Mouse (Mus musculus) left cerebral cortex, postnatal 14 days (tissue): ENCODE measurements around the gene Mipol1. TPM values are rescaled to one million over a fixed set of nuclear protein-coding genes. Genes with fewer than 3 reads are reported as not detected.
"Not testable (repeated sequence)": the region's sequence is repeated elsewhere in the genome, so short reads cannot be mapped to it uniquely, and the experiment has no call there.

ENCODE experiments used
- DNase-seq, 2 experiments: peaks; one replicate each; pipeline ENCODE4 v3.0.0; 2021 to 2022; ENCODE audit warnings: low spot score in 2 of 2, mixed read lengths in 1 of 2
- intact Hi-C: fragments of 180-260 bp; cut with DNase I; formaldehyde crosslinking; loops from one replicate; pipeline ENCODE4 v1.15.1; 2025
- total RNA-seq, 2 experiments: library from RNA; stranded (reverse); gene quantifications; 2 replicates each; pipeline ENCODE4 v1.2.3; 2021

Mipol1 gene
- total RNA-seq, 2 experiments from 2014 or later = 4.9 to 5.0 TPM

- DNase-seq = no peak
- intact Hi-C loops = no loop called here
Observed at GRCm38 (mm10) chr12:57400186-57400585, 170.0 kb downstream of the Mipol1 start.

- no peak for DNase-seq
- intact Hi-C loops = no loop called here
Observed at GRCm38 (mm10) chr12:57401126-57401525, 170.9 kb downstream of the Mipol1 start.

- no peak for DNase-seq
- intact Hi-C loops = no loop called here
Observed at GRCm38 (mm10) chr12:57402360-57402759, 172.1 kb downstream of the Mipol1 start.

GRCm38 (mm10) chr12:57409976-57410375 is 179.7 kb downstream of the Mipol1 start:
- intact Hi-C loops = no loop called here
- DNase-seq = no peak

- intact Hi-C loops = no loop called here
- DNase-seq = no peak
Observed at GRCm38 (mm10) chr12:57413833-57414232, 183.6 kb downstream of the Mipol1 start.

DNA sequence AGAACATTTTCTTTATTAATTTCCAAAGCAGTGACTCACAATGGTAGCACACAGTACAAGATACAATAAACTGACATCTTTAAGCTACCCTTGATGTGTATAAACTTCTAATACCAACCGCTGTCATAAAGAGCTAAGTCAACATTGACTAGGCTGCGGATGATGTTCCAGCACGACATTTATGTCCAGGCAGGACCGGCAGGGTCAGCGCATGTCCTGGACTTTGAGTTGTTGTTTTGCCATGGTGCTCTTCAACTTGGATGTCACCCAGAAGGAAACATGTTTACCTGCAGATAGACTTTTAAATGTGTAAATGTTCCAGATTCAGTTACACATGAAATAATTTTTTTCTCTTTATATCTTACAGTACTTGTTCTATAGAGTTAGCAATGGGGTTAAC is 194.7 kb downstream of the Mipol1 start:
- DNase-seq = no peak
- intact Hi-C loops = no loop called here

- no peak for DNase-seq
- intact Hi-C loops = no loop called here
Observed at GRCm38 (mm10) chr12:57428243-57428642, 198.0 kb downstream of the Mipol1 start.

DNA sequence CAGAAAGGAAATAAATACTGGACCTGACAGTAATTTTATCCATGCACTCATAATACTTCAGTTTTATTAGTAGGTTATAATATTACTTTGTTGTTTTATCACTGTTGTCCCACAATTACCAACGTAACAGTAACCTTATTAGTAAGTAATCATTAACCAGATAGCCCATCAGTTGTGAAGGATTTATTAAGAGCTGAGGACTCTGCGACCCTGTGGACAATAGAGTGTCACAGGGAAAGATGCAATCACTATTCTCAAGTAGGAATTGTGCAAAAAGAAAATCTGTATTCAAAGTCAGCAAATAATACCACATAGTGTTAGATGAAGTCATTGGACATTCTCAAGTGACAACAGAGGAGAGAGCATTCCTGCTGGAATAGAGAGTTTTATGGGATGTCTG is 198.5 kb downstream of the Mipol1 start:
- DNase-seq = no peak
- intact Hi-C loops = no loop called here

GRCm38 (mm10) chr12:57436939-57437659 is 206.9 kb downstream of the Mipol1 start:
- intact Hi-C loops, DNase-seq: not testable (repeated sequence)

DNA sequence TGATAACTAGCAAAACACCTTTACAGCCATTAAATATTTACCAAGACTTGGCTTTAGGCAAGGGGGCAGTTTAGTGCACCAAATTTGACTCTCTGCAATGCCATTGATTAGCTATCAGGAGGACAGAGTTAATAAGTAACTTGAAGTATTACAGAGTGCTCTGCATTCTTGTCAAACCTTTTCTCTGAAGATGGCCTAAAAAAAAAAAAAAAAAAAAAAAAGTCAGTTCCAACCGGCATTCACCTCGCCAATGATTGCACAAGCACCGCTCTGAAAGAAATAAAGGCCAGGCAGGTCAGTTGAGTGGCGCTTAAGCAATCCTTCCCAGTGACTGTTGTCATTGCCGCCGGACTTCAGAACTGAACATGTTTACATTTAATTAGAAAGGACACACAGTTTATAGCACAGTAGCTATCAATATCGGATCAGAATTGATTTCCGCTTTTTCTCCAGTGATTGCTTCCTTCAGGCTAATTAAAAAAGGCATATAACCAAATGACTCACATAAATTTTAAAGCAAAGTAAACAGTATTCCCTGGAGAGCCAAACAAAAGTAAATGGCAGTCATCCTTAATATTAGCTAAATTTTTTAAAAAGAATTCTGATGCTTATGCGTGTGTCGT is 214.2 kb downstream of the Mipol1 start:
- intact Hi-C loops = no loop called here
- no peak for DNase-seq

DNA sequence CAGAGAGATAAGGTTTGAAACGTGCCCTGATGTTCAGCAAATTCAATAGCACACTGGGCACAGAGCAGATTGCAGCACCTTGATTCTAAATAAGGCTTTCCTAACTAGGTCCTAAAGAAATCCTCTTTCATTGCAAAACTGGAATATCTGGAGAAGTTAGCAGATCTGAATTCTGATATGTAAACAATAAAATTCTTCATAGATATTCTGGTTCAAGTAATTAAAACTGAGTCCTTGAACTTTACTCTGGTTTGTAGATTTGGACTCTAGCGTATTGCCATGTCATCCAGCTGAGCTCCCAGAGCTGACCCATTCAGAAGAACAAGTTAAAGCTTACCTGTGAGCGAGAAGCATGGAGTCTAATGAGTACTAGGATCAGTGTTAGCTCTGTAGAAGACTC is 217.1 kb downstream of the Mipol1 start:
- no peak for DNase-seq
- intact Hi-C loops = no loop called here

DNA sequence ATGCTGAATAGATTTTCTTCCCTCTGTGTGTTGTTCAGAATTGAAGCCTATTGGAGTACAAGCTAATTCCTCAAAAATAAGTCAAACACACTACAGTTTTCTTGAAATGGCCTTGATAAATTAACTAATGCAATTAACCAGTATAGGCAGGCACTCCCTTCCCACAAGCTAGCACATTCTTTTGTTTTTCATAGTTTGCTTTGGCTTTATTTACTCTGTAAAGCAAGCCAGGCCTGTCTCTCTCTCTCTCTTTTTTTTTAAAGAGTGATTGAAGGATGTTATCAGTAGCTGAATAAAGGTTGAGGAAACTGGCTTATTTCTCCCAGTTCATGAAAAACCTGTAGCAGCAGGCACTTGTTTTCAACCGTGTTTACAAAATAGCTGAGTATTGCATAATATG is 219.1 kb downstream of the Mipol1 start:
- DNase-seq = no peak
- intact Hi-C loops = no loop called here

GRCm38 (mm10) chr12:57450017-57450583 is 219.9 kb downstream of the Mipol1 start:
- intact Hi-C loops = no loop called here
- no peak for DNase-seq

DNA sequence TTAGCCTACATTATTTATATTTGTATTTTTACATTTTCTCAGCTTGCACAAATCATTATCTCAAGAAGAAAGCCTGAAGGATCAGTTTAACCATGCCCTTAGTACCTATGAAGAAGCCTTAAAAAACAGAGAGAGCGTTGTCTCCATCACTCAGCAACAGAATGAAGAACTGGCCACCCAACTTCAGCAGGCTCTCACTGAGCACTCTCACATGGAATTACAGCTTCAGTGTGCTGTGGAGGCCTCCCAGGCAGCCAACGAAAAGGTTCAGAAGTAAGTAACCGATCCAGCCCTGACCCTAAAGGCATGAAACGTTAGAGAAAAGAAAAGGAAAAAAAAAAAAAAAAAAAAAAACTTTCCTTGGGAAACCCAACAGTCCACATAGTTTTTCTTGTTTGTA is 226.7 kb downstream of the Mipol1 start:
- DNase-seq = no peak
- intact Hi-C loops = no loop called here

DNA sequence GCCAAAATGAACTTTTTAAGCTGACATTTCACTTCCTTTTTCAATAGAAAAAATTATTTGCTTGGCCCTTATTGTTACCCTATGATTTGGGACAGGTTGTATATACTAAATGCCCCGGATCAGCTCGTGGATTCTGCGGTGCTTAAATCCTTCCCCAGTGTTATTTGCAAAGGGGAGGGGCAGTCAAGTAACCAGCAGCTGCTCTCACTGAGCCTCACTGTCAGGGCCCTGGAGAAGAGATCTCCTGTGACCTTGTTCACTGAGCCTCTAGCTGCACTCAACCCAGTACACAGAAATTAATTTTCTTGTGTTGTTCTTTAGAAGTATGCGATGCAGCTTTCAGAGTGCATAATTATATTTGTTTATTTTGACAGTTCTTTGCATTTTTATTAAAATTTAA is 227.1 kb downstream of the Mipol1 start:
- intact Hi-C loops = no loop called here
- no peak for DNase-seq

GRCm38 (mm10) chr12:57464520-57465334 is 234.5 kb downstream of the Mipol1 start:
- intact Hi-C loops = no loop called here
- no peak for DNase-seq

- DNase-seq = no peak
- intact Hi-C loops = no loop called here
Observed at GRCm38 (mm10) chr12:57471786-57472185, 241.6 kb downstream of the Mipol1 start.

DNA sequence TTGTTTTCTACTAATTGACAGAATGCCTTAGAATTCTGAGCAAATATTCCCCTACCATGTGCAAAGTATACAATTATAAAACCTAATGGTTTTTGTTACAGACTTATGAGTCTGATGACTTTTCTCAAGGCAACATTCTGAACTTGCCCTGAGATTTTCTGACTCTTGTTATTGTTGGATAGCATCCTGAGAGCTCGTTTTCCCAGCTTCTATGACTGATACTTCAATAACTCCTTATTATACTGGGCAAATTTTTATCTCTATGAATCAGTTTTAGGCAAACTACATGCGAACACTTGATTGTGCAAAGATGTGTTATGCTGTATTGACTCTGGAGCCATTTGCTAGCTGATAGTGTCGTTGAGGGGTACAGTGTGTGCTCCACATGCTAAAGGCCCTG is 246.6 kb downstream of the Mipol1 start:
- no peak for DNase-seq
- intact Hi-C loops = no loop called here

- no peak for DNase-seq
Observed at GRCm38 (mm10) chr12:57481823-57482222, 251.6 kb downstream of the Mipol1 start.

More at GRCm38 (mm10) chr12:57481823-57482222, 251.6 kb downstream of the Mipol1 start:
- intact Hi-C loops = no loop called here
